Mouse (Mus musculus) gastrocnemius, postnatal 14 days (tissue): ENCODE results near the gene Rab29. TPM values are rescaled to one million over a fixed set of nuclear protein-coding genes. Genes with fewer than 3 reads are reported as not detected.
A peak's percentile ranks its signal among the peaks of the same experiment; 100 is the strongest.
"Not testable (repeated sequence)": the region's sequence is repeated elsewhere in the genome, so short reads cannot be mapped to it uniquely, and the experiment has no call there.

ENCODE experiments used
- DNase-seq: peaks from one replicate; pipeline ENCODE4 v3.0.0; 2021; ENCODE audit warnings: mixed read lengths
- intact Hi-C: fragments of 180-260 bp; cut with DNase I; formaldehyde crosslinking; loops from one replicate; pipeline ENCODE4 v1.15.1; 2025; ENCODE audit warnings: low total_unique reads
- total RNA-seq, 2 experiments: library from RNA; stranded (reverse); gene quantifications; 2 replicates each; pipeline ENCODE4 v1.2.3; 2021

Rab29 gene
- total RNA-seq, 2 experiments from 2014 or later: 5.3 to 8.2 TPM

GRCm38 (mm10) chr1:131844883-131845282, 22.1 kb upstream of the Rab29 start:
- intact Hi-C loops: loop anchor here (5.0 kb wide), 2 partner anchors 78 to 138 kb away; no protein-coding TSS in a partner anchor
- no peak for DNase-seq

GRCm38 (mm10) chr1:131846255-131846654, 20.8 kb upstream of the Rab29 start:
- intact Hi-C loops: loop anchor here (5.0 kb wide), 2 partner anchors 79 to 139 kb away; no protein-coding TSS in a partner anchor
- peak; percentile 75 for DNase-seq

GRCm38 (mm10) chr1:131861811-131862210, 5.2 kb upstream of the Rab29 start:
- intact Hi-C loops: no loop called here
- no peak for DNase-seq

GRCm38 (mm10) chr1:131865596-131865995, 1.4 kb upstream of the Rab29 start:
- intact Hi-C loops: no loop called here
- no peak for DNase-seq

GRCm38 (mm10) chr1:131866304-131866999, 572 bp upstream of the Rab29 start:
- DNase-seq: no peak
- intact Hi-C loops: no loop called here

- intact Hi-C loops: no loop called here
- DNase-seq: no peak
Observed at GRCm38 (mm10) chr1:131867946-131868290, 894 bp downstream of the Rab29 start.

GRCm38 (mm10) chr1:131869561-131869960, 2.5 kb downstream of the Rab29 start:
- intact Hi-C loops: no loop called here
- no peak for DNase-seq

- intact Hi-C loops: no loop called here
- no peak for DNase-seq
Observed at GRCm38 (mm10) chr1:131872856-131873255, 5.8 kb downstream of the Rab29 start.

GRCm38 (mm10) chr1:131879816-131880215, 12.8 kb downstream of the Rab29 start:
- intact Hi-C loops: no loop called here
- DNase-seq: no peak

GRCm38 (mm10) chr1:131882787-131883186, 15.8 kb downstream of the Rab29 start:
- intact Hi-C loops: no loop called here
- no peak for DNase-seq

GRCm38 (mm10) chr1:131886173-131886572, 19.1 kb downstream of the Rab29 start:
- no peak for DNase-seq
- intact Hi-C loops: no loop called here

- intact Hi-C loops: no loop called here
- no peak for DNase-seq
Observed at GRCm38 (mm10) chr1:131886641-131887040, 19.6 kb downstream of the Rab29 start.

- intact Hi-C loops: no loop called here
- DNase-seq: no peak
Observed at GRCm38 (mm10) chr1:131890043-131890658, 23.1 kb downstream of the Rab29 start.

- DNase-seq: no peak
- intact Hi-C loops: no loop called here
Observed at GRCm38 (mm10) chr1:131891436-131891835, 24.4 kb downstream of the Rab29 start.

- intact Hi-C loops: no loop called here
- DNase-seq: no peak
Observed at GRCm38 (mm10) chr1:131902679-131903078, 35.7 kb downstream of the Rab29 start.

- intact Hi-C loops: no loop called here
Observed at GRCm38 (mm10) chr1:131903251-131903650, 36.2 kb downstream of the Rab29 start.

GRCm38 (mm10) chr1:131905497-131905896, 38.5 kb downstream of the Rab29 start:
- no peak for DNase-seq
- intact Hi-C loops: no loop called here

More at GRCm38 (mm10) chr1:131903251-131903650, 36.2 kb downstream of the Rab29 start:
- DNase-seq: no peak

GRCm38 (mm10) chr1:131908456-131908855, 41.4 kb downstream of the Rab29 start:
- no peak for DNase-seq
- intact Hi-C loops: no loop called here

GRCm38 (mm10) chr1:131909236-131909635, 42.2 kb downstream of the Rab29 start:
- DNase-seq, intact Hi-C loops: not testable (repeated sequence)

GRCm38 (mm10) chr1:131910001-131910648, 43.1 kb downstream of the Rab29 start, which contains the start of gene Nucks1:
TSS of gene Nucks1 (plus strand) at chr1:131910534.
- intact Hi-C loops: no loop called here
- DNase-seq: peak; percentile 100
